Mouse (Mus musculus) midbrain, postnatal 0 days (tissue): Measurements from ENCODE around the gene Hnrnpa0. TPM values are rescaled to one million over a fixed set of nuclear protein-coding genes. Genes with fewer than 3 reads are reported as not detected.

Experiments used
- ATAC-seq: fragments of 200-750 bp; cut with Nextera tagmentation; 2 replicates; pipeline ENCODE4 v1.8.0; 2017; ENCODE audit warnings: moderate number of reproducible peaks, mild to moderate bottlenecking, moderate TSS enrichment, moderate library complexity; ENCODE audit not compliant: low FRiP score
- DNase-seq: peaks from one replicate; pipeline ENCODE4 v3.0.0-alpha.2; 2015; ENCODE audit warnings: low spot score
- H3K27ac ChIP-seq: fragments of 300-500 bp; sonication (generic); 2 replicates; pipeline ENCODE4 v1.5.1; 2014; ENCODE audit warnings: low read depth, mild to moderate bottlenecking, low read length, mixed read lengths
- H3K27me3 ChIP-seq: fragments of 300-500 bp; sonication (generic); 2 replicates; pipeline ENCODE4 v1.6.1; 2014; ENCODE audit warnings: low read length, control low read depth, mixed read lengths; ENCODE audit not compliant: insufficient read depth
- H3K36me3 ChIP-seq: fragments of 300-500 bp; sonication (generic); 2 replicates; pipeline ENCODE4 v1.6.1; 2014; ENCODE audit warnings: low read length, control low read depth, mixed read lengths; ENCODE audit not compliant: insufficient read depth
- H3K4me1 ChIP-seq: fragments of 300-500 bp; sonication (generic); 2 replicates; pipeline ENCODE4 v1.6.1; 2014; ENCODE audit warnings: mild to moderate bottlenecking, control low read depth, antibody characterized with exemption, low read length, mixed read lengths; ENCODE audit not compliant: insufficient read depth
- H3K4me2 ChIP-seq: fragments of 300-500 bp; sonication (generic); 2 replicates; pipeline ENCODE4 v1.6.1; 2014; ENCODE audit warnings: low read depth, mild to moderate bottlenecking, low read length, mixed read lengths; ENCODE audit not compliant: poor library complexity, severe bottlenecking
- H3K4me3 ChIP-seq: fragments of 300-500 bp; sonication (generic); 2 replicates; pipeline ENCODE4 v1.5.1; 2014; ENCODE audit warnings: low read depth, mild to moderate bottlenecking, low read length, moderate library complexity
- H3K9ac ChIP-seq: fragments of 300-500 bp; sonication (generic); replicated peaks from 2 replicates; pipeline ENCODE4 v1.6.1; 2014; ENCODE audit warnings: mild to moderate bottlenecking, low read length, moderate library complexity, mixed read lengths; ENCODE audit not compliant: poor library complexity, severe bottlenecking
- H3K9me3 ChIP-seq: fragments of 300-500 bp; sonication (generic); 2 replicates; pipeline ENCODE4 v1.6.1; 2016; ENCODE audit warnings: low read length, control low read depth
- CTCF ChIP-seq: IDR thresholded peaks from 2 replicates; pipeline ENCODE4 v1.5.1; 2016; ENCODE audit warnings: antibody characterized with exemption, mild to moderate bottlenecking
- WGBS: fragments of 180-500 bp; shearing (Covaris S2); extraction: QIAGEN DNeasy Blood & Tissue Kit; methylation state at CpG from one replicate; pipeline ENCODE4 v1.1.7; 2014; 5-methylcytosine and 5-hydroxymethylcytosine counted together
- polyA plus RNA-seq: library from polyadenylated mRNA; unstranded; fragments of >200 nt; fragmentation: Nextera tagmentation; extraction: Ambion mirVana; gene quantifications from 2 replicates; pipeline ENCODE4 v1.2.1, GENCODE M21; 2015
- total RNA-seq: library from RNA; depleted of rRNA; stranded (reverse); fragments of >200 nt; gene quantifications from 2 replicates; pipeline ENCODE4 v1.2.3, GENCODE M21; 2014; rRNA removed

Hnrnpa0 gene
- total and polyA plus RNA-seq, 2 experiments from 2014 or later, result 62.5 to 185 TPM

DNA sequence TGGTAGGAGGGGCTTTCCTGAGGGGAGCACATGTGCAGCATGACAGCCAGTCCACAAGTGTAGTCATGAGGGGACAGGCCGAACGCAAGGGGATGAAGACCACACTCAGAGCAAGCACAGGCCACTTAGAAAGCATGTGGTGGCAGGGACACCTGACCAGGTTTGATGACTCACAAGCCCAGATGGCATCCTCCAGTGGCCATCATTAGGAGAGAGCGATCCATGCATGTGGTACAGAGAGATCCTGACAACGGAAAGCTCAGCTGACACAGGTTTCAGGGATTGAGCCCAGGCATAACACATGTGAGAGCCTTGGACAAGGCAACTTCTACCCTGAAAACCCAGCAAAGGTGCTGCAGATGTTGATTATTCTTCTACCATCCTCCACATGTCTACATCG is 44.0 kb downstream of the Hnrnpa0 start:
- no peaks in the 10 kb centered on the region for H3K27me3 ChIP-seq
- TF ChIP-seq CTCF, result no peak
- H3K27ac ChIP-seq, result no peak overlapping the region
- H3K9me3 ChIP-seq, result no peaks in the 10 kb centered on the region
- DNase-seq (no peak), ATAC-seq (no peak)
- H3K4me1 ChIP-seq, result no peaks in the 10 kb centered on the region
- no peak overlapping the region for H3K4me3 ChIP-seq
- H3K36me3 ChIP-seq, result peaks cover 15% of the 10 kb centered on the region
- 97% methylated on average over 5 of the region's 5 CpGs for WGBS
- no peak overlapping the region for H3K4me2 ChIP-seq
- H3K9ac ChIP-seq, result no peak overlapping the region

DNA sequence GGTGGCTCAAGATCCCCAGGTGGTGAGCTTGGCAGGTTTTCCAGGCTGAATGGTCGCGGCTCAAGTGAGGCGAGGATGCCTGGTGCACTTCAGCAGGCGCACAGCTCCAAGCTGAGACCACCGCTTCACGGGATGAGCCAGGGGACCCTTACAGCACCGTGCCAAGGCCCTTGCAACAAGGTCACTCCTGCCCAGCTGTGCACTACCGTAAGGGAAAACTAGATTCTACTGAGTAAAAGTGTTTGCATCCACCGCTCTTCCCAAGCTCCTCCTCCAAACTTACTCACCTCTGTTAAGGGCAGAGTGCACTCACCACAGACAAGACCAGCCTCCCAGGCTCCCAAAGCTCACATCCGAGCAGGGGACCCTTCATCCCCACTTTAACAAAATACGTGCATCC is 44.8 kb downstream of the Hnrnpa0 start:
- ATAC-seq (no peak), DNase-seq (no peak)
- no peaks in the 10 kb centered on the region for H3K4me1 ChIP-seq
- no peak overlapping the region for H3K9ac ChIP-seq
- H3K9me3 ChIP-seq, result no peaks in the 10 kb centered on the region
- H3K27ac ChIP-seq, result no peak overlapping the region
- H3K4me3 ChIP-seq, result no peak overlapping the region
- no peak for TF ChIP-seq CTCF
- no peak overlapping the region for H3K4me2 ChIP-seq
- no peaks in the 10 kb centered on the region for H3K27me3 ChIP-seq
- 81% methylated on average over 11 of the region's 11 CpGs for WGBS
- peaks cover 15% of the 10 kb centered on the region for H3K36me3 ChIP-seq

DNA sequence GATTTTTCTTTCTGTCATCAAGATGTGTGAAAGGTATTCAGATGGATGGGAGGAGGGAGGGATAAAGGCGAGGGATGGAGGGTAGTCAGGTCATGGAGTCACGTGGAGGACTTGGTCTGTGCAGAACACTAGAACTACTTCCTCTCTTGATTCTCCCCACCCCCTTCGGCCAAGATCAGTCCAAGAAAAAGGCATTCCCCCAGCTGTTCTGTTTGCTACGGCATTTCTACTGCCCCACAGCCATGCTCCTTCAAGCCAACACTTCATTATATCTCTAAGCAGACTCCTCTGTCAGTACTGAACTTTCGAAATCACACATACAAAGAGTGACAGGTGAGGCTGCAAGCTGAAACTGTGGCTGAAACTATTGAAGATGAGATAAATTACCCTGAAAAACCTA is 45.3 kb downstream of the Hnrnpa0 start:
- TF ChIP-seq CTCF, result no peak
- Histone ChIP-seq H3K4me1 (no peaks in the 10 kb centered on the region), H3K27me3 (no peaks in the 10 kb centered on the region), H3K4me2 (no peak overlapping the region), H3K9ac (no peak overlapping the region), H3K4me3 (no peak overlapping the region), H3K36me3 (peaks cover 15% of the 10 kb centered on the region), H3K27ac (no peak overlapping the region), H3K9me3 (no peaks in the 10 kb centered on the region)
- DNase-seq (no peak), ATAC-seq (no peak)
- WGBS, result 84% methylated on average over 5 of the region's 5 CpGs

DNA sequence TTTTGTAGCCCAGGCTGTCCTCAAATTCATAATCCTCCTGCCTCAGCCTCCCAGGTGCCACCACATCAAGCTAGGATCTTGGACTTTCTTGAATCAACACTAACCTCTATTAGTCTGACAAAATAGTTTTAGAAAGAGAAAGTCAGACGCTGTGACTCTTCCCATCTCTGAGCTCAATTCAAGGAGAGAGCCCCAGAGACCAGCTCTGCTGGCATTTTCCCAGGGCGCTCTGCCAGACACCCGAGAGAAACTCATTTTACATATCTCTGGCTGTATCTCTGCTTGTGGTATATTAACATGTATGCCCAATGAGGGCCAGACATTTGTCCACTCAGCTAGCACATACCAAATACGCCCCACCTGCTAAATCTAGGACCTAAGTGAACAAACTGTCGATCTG is 50.0 kb downstream of the Hnrnpa0 start:
- Histone ChIP-seq H3K9ac (no peak overlapping the region), H3K9me3 (no peaks in the 10 kb centered on the region), H3K27me3 (no peaks in the 10 kb centered on the region), H3K4me3 (no peak overlapping the region), H3K4me1 (no peaks in the 10 kb centered on the region), H3K36me3 (peaks cover 4% of the 10 kb centered on the region), H3K27ac (no peak overlapping the region), H3K4me2 (no peak overlapping the region)
- ATAC-seq (no peak), DNase-seq (no peak)
- 82% methylated on average over 5 of the region's 5 CpGs for WGBS
- TF ChIP-seq CTCF, result no peak

Other genes starting within 250 kb of the Hnrnpa0 start
- 94.8 and 98.7 TPM in 2 replicates for gene Spock1, start 220.2 kb downstream of the Hnrnpa0 start, total RNA-seq
- gene Spock1, start 220.2 kb downstream of the Hnrnpa0 start, polyA plus RNA-seq, result 82.6 and 91.5 TPM in 2 replicates
- 11.0 and 13.4 TPM in 2 replicates for gene Klhl3, start 15.0 kb downstream of the Hnrnpa0 start, total RNA-seq
- gene Klhl3, start 15.0 kb downstream of the Hnrnpa0 start, polyA plus RNA-seq, result 9.8 and 11.2 TPM in 2 replicates
- gene Idnk, start 29.1 kb upstream of the Hnrnpa0 start, total RNA-seq, result 18.4 and 23.3 TPM in 2 replicates
- gene Idnk, start 29.1 kb upstream of the Hnrnpa0 start, polyA plus RNA-seq, result 54.3 and 54.6 TPM in 2 replicates
- gene Ubqln1, start 87.1 kb upstream of the Hnrnpa0 start, total RNA-seq, result 206 and 222 TPM in 2 replicates
- 102 and 109 TPM in 2 replicates for gene Ubqln1, start 87.1 kb upstream of the Hnrnpa0 start, polyA plus RNA-seq
- gene Gkap1, start 147.1 kb upstream of the Hnrnpa0 start, total RNA-seq, result 18.1 and 35.4 TPM in 2 replicates
- 32.6 and 40.2 TPM in 2 replicates for gene Gkap1, start 147.1 kb upstream of the Hnrnpa0 start, polyA plus RNA-seq
- gene Kif27, start 230.6 kb upstream of the Hnrnpa0 start, total RNA-seq, result 2.6 and 6.3 TPM in 2 replicates
- 1.5 and 1.8 TPM in 2 replicates for gene Kif27, start 230.6 kb upstream of the Hnrnpa0 start, polyA plus RNA-seq